Mouse (Mus musculus): ENCODE data around the gene Map1s. TPM values are rescaled to one million over a fixed set of nuclear protein-coding genes. Genes with fewer than 3 reads are reported as not detected.
"Not testable (repeated sequence)": the region's sequence is repeated elsewhere in the genome, so short reads cannot be mapped to it uniquely, and the experiment has no call there.

Gene Map1s
- polyA plus RNA-seq, 1 experiment, result 18.3 TPM

- H3K27ac ChIP-seq (ENCODE audit: control insufficient read depth, insufficient read depth, low read depth, low read length), result no peak within 1 kb of the TSS
- TF ChIP-seq POLR2A (IDR thresholded peaks at IDR 0.05; ENCODE audit: control insufficient read depth, low read depth, low read length) (no peak), CTCF (IDR thresholded peaks at IDR 0.05; ENCODE audit: control insufficient read depth, insufficient read depth, insufficient replicate concordance, low read depth, low read length) (no peak)
- H3K4me1 ChIP-seq (ENCODE audit: control insufficient read depth, insufficient read depth, low read length), result peaks cover 22% of the 10 kb centered on the region
- no peaks in the 10 kb centered on the region; the same call in 1 of the 2 replicates for H3K36me3 ChIP-seq (ENCODE audit: control insufficient read depth, insufficient read depth, low read length)
- H3K27me3 ChIP-seq (ENCODE audit: control insufficient read depth, insufficient read depth, low read length), result no peaks in the 10 kb centered on the region
- peak within 1 kb of the TSS; percentile 50 for H3K4me3 ChIP-seq (ENCODE audit: control insufficient read depth, low read depth, low read length)
Measured at GRCm38 (mm10) chr8:70892022-70892895, 13.5 kb upstream of the Map1s start, which contains the start of gene Slc5a5. TSS of gene Slc5a5 (minus strand) at chr8:70892757.

DNA sequence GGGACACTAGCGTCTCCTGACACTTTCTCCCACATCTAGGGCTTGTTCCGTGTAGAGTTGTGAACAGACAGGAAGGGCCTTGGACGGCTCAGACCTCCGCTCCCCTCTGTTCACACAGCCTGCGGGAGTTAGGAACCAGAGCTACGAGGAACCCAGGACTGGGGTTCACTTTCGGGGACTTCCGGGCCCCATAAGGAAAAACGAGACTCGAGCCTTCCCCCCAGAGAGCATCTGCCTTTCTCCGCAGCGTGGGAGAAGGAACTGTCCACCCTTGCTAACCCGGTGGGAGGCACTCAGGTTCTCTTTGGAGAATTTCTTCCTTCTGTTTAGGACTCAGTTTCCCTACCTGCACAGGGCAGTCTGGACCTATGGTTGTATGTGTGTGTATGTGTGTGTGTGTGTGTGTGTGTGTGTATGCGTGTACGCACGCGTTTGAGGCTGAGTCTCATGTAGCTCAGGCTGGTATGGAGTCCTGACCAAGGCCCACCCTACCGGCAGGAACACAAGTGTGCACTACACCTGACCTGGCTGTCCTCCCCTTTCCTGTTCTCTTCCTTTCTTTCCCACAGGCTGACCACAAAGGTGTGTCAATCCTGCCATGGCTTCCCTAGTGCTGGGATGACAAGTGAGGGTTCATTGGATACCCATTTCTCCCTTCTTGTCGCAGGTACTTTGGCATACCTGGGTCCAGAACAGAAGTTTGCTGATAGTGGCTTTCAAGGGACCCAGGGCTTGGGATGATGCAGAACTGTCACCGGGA, 12.7 kb upstream of the Map1s start:
- peak overlapping the region; percentile 50 for H3K4me3 ChIP-seq (ENCODE audit: control insufficient read depth, low read depth, low read length)
- H3K4me1 ChIP-seq (ENCODE audit: control insufficient read depth, insufficient read depth, low read length), result peaks cover 18% of the 10 kb centered on the region
- no peaks in the 10 kb centered on the region for H3K27me3 ChIP-seq (ENCODE audit: control insufficient read depth, insufficient read depth, low read length)

GRCm38 (mm10) chr8:70893656-70894384, 11.9 kb upstream of the Map1s start:
- H3K27me3 ChIP-seq (ENCODE audit: control insufficient read depth, insufficient read depth, low read length), result no peaks in the 10 kb centered on the region
- H3K4me3 ChIP-seq (ENCODE audit: control insufficient read depth, low read depth, low read length), result no peak overlapping the region
- no peaks in the 10 kb centered on the region; the same call in 1 of the 2 replicates for H3K36me3 ChIP-seq (ENCODE audit: control insufficient read depth, insufficient read depth, low read length)

More for the DNA sequence above, 12.7 kb upstream of the Map1s start:
- no peak overlapping the region for H3K27ac ChIP-seq (ENCODE audit: control insufficient read depth, insufficient read depth, low read depth, low read length)
- no peak for TF ChIP-seq CTCF (IDR thresholded peaks at IDR 0.05; ENCODE audit: control insufficient read depth, insufficient read depth, insufficient replicate concordance, low read depth, low read length)
- TF ChIP-seq POLR2A (IDR thresholded peaks at IDR 0.05; ENCODE audit: control insufficient read depth, low read depth, low read length), result no peak
- no peaks in the 10 kb centered on the region; the same call in 1 of the 2 replicates for H3K36me3 ChIP-seq (ENCODE audit: control insufficient read depth, insufficient read depth, low read length)

GRCm38 (mm10) chr8:70894385-70894720, 11.4 kb upstream of the Map1s start:
- H3K27ac ChIP-seq (ENCODE audit: control insufficient read depth, insufficient read depth, low read depth, low read length), result no peak overlapping the region
- H3K4me1 ChIP-seq (ENCODE audit: control insufficient read depth, insufficient read depth, low read length), result peaks cover 21% of the 10 kb centered on the region
- H3K4me3 ChIP-seq (ENCODE audit: control insufficient read depth, low read depth, low read length), result no peak overlapping the region
- TF ChIP-seq POLR2A (IDR thresholded peaks at IDR 0.05; ENCODE audit: control insufficient read depth, low read depth, low read length) (no peak), CTCF (IDR thresholded peaks at IDR 0.05; ENCODE audit: control insufficient read depth, insufficient read depth, insufficient replicate concordance, low read depth, low read length) (no peak)
- H3K36me3 ChIP-seq (ENCODE audit: control insufficient read depth, insufficient read depth, low read length), result no peaks in the 10 kb centered on the region; the same call in 1 of the 2 replicates
- no peaks in the 10 kb centered on the region for H3K27me3 ChIP-seq (ENCODE audit: control insufficient read depth, insufficient read depth, low read length)

More at GRCm38 (mm10) chr8:70893656-70894384, 11.9 kb upstream of the Map1s start:
- peak; percentile 44; the same call in 1 of the 2 replicates for TF ChIP-seq CTCF (IDR thresholded peaks at IDR 0.05; ENCODE audit: control insufficient read depth, insufficient read depth, insufficient replicate concordance, low read depth, low read length)
- no peak for TF ChIP-seq POLR2A (IDR thresholded peaks at IDR 0.05; ENCODE audit: control insufficient read depth, low read depth, low read length)
- Histone ChIP-seq H3K4me1 (ENCODE audit: control insufficient read depth, insufficient read depth, low read length) (peaks cover 21% of the 10 kb centered on the region), H3K27ac (ENCODE audit: control insufficient read depth, insufficient read depth, low read depth, low read length) (no peak overlapping the region)

- H3K4me1 ChIP-seq (ENCODE audit: control insufficient read depth, insufficient read depth, low read length), result peaks cover 21% of the 10 kb centered on the region
- H3K27me3 ChIP-seq (ENCODE audit: control insufficient read depth, insufficient read depth, low read length), result no peaks in the 10 kb centered on the region
Measured at GRCm38 (mm10) chr8:70894771-70895545, 10.8 kb upstream of the Map1s start.

DNA sequence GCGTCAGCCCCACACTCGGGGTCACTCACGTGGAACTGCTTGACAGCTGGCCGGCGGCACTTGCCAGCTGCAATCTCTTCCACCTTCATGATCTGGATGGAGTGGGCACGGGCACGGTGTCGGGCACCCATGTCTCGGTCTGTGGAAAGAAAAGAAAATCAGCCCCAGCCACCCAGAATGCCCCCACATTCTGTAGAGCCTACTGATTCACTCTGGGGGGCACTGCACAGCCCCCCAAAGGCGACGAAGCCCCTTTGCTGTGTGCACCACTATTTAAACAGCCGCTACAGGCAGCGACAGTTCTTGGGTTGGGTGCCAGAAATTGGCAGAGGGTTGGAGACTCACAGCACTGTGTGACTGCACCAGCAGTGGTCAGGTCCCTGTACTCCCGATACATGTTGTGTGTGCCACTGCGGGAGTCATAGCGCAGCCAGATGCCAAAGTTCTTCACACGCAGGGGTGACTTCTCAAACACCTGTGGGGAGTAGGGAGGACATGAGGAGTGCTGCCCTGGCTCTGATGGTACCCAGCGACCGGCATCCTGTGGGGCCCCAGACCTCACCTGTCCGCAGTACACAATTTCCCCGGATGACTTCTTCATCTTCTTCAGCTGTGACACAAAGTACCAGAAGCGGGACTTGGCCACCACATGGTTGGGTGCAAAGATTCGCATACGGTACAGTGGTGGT, 10.0 kb upstream of the Map1s start:
- not testable (repeated sequence) for H3K27ac ChIP-seq (ENCODE audit: control insufficient read depth, insufficient read depth, low read depth, low read length); H3K4me3 ChIP-seq (ENCODE audit: control insufficient read depth, low read depth, low read length)
- peaks cover 21% of the 10 kb centered on the region for H3K4me1 ChIP-seq (ENCODE audit: control insufficient read depth, insufficient read depth, low read length)

More at GRCm38 (mm10) chr8:70894771-70895545, 10.8 kb upstream of the Map1s start:
- H3K36me3 ChIP-seq (ENCODE audit: control insufficient read depth, insufficient read depth, low read length), result no peaks in the 10 kb centered on the region; the same call in 1 of the 2 replicates
- no peak overlapping the region for H3K4me3 ChIP-seq (ENCODE audit: control insufficient read depth, low read depth, low read length)
- TF ChIP-seq POLR2A (IDR thresholded peaks at IDR 0.05; ENCODE audit: control insufficient read depth, low read depth, low read length) (no peak), CTCF (IDR thresholded peaks at IDR 0.05; ENCODE audit: control insufficient read depth, insufficient read depth, insufficient replicate concordance, low read depth, low read length) (no peak)
- H3K27ac ChIP-seq (ENCODE audit: control insufficient read depth, insufficient read depth, low read depth, low read length), result no peak overlapping the region

More for the DNA sequence above, 10.0 kb upstream of the Map1s start:
- not testable (repeated sequence) for H3K27me3 ChIP-seq (ENCODE audit: control insufficient read depth, insufficient read depth, low read length); H3K36me3 ChIP-seq (ENCODE audit: control insufficient read depth, insufficient read depth, low read length)
